Mouse (Mus musculus) regulatory T cell (primary cell): ENCODE measurements around the gene Oas1c.
"Not testable (repeated sequence)": the region's sequence is repeated elsewhere in the genome, so short reads cannot be mapped to it uniquely, and the experiment has no call there.

Source experiments
- in situ Hi-C: fragments of 300-600 bp; cut with MboI, MseI; formaldehyde crosslinking; loops from one replicate; pipeline ENCODE4 v1.15.1; 2025; ENCODE audit warnings: high pct_unique_total_duplicates

The Oas1c gene

DNA sequence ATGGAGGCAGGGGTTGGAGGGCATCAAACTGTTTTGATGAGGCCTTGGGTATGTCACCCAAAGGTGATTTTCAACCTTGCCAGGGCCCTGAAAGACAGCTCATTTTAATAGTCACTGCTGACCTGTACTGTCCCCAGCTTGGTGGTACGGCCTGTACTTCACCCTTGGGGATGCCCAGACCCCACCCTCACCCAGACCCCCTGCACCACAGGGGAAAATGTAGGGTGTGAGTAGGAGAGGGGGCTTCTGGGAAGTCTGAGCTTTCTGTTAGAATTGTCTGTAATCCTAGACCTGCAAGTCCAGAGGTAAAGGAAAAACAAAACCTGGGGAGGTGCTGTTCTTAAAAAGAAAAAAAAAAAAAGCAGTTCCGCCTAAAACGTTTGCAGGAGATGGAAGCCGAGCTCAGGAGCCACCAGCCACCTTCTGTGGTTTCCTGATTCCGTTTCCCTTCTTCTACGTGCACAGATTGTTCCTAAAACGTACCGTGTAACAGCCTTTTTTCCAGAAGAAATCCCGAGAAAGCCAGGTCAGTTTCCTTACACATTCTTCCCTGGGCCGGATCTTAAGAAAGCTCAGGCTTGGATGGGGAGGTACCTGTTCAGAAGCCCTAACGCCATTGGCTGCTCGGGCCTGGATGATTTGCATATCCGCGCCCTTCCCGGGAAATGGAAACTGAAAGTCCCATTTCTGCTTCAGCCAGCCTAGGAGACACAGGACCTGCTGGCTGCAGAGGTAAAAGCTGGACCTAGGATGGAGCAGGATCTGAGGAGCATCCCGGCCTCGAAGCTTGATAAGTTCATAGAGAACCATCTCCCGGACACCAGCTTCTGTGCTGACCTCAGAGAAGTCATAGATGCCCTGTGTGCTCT lies at the start of gene Oas1c:
Oas1c (minus strand) TSS at position 564 of the 869 bp plus-strand sequence.
- in situ Hi-C loops, result no loop called here

DNA sequence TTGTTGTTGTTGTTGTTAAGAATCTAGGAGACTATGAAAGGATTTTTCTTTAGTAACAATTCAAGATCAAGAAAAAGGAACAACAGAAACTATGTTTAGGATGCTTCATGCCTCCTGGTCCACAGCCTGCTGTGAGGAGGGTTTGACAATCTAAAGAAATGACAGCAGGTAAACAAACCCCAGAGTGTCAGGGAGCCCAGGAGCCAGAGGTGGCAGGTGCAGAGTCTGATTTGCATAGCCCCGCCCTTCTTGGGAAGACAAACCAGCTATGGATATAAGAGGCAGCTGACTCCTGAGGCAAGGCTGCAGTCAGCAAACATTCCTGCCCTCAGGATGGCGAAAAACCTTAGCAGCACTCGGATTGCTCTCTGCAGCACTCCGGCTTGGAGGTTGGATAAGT lies 48.8 kb upstream of the Oas1c start, which contains the start of gene Oas1h:
Oas1h (plus strand) TSS at position 301 of the 400 bp plus-strand sequence.
- in situ Hi-C loops, result no loop called here

DNA sequence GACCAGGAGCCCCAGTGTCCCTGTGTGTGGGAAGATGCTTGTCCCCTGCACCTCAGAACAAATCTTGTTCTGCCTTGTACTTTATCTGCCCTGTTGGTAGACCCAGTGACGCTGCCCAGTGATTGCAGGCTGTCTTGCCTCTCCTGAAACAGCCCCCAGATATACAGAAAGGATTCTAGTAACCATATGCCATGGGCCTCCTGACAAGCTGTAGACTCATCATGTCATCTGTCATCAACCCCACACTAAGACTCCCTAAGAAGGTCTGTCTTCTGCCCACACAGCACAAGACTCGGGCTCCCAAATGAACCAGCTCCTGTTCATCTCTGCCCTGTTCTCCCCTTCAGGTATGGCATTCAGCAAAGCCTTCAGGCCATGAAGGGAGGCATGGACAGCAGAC lies 46.9 kb upstream of the Oas1c start:
- in situ Hi-C loops, result no loop called here

DNA sequence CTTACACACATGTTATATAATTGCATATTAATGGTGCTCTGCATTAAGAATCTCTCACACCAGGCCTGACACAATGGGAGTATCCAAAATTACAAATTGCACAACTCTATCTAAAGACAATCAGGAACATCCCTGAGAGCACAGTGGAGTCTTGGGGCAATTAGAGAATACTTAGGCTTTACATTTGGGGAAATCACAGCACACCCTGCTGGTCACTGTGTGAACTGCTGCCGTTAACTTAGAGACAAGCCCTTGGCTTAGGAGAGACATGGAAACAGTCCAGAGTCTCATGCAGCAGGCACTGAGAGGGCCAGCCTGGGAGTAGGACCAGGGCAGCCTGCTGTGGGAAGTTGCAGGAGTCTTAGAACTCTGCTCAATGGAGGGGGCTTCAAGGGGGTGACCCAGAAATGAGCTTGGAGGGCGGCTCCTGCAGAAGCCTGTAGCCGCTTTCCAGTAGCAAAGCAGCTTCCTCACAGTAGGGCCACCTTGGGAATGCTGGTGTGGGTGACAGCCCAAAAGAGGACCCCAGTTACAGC lies 37.4 kb upstream of the Oas1c start:
- in situ Hi-C loops, result no loop called here

DNA sequence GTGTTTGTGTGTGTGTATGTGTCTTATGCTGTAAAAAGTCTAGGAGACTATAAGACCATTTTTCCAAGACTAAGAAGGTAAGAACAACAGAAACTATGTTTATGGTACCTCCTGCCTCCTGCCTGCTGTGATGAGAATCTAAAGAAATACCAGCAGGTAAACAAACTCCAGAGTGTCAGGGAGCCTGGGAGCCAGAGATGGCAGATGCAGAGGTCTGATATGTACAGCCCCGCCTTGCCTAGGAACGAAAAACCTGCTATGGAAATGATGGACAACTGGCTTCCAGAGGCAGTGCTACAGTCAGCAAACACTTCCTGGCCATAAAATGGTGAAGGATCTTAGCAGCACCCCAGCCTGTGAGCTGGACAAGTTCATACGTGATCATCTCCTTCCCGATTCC lies 34.8 kb upstream of the Oas1c start, which contains the start of gene Oas1f:
Oas1f (plus strand) TSS at position 301 of the 400 bp plus-strand sequence.
- in situ Hi-C loops, result no loop called here

DNA sequence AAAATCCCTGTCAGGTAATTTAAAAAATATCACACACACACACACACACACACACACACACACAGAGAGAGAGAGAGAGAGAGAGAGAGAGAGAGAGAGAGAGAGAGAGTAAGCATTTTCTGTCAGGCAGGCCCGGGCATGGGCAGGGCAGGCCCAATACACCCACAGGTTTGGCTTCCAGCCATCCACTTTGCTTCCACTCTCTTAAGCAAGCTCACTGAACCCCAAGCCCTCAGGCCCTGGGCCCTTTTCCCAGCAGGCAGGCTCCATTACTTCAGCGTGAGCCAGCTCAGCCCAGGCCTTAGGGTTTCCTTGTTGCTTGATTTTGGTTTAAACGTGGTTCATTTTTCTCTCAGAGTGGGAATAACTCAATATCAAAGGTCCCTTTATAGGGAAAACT lies 32.4 kb upstream of the Oas1c start:
- in situ Hi-C loops, result loop anchor here (5.0 kb wide), 1 partner anchor 42 kb away; no protein-coding TSS in a partner anchor

DNA sequence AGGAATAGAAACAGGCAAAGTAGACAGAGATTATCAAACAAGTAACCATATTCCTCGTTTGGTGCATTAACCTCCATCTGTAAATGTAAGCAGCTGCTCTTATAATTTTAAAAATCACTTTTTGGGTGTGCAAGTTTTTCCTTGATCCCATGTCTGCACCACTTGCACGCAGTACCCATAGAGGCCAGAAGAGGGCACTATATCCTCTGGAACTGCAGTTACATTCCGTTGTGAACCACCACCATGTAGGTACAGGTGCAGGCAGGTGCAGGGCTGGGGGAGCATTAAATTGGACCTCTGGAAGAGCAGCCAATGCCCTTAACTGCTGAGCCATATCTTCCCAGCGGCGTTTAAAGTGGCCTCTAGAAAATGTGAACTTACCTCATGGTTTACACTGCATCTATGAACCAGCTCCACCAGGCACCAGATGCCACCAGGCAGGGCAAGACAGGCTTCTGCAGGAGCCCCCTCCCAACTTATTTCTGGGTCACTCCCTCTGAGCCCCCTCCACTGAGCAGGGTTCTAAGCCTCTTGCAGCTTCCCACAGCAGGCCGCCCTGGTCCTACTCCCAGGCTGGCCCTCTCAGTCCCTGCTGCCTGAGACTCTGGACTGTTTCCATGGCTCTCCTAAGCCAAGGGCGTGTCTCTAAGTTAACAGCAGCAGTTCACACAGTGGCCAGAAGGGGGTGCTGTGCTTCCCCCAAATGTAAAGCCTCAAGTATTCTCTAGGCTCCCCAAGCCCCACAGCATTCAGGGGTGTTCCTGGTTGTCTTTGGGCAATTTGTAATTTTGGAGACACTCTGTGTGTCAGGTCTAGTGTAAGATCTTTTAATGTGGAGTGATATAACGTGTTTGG lies 24.6 kb upstream of the Oas1c start:
- in situ Hi-C loops, result no loop called here

DNA sequence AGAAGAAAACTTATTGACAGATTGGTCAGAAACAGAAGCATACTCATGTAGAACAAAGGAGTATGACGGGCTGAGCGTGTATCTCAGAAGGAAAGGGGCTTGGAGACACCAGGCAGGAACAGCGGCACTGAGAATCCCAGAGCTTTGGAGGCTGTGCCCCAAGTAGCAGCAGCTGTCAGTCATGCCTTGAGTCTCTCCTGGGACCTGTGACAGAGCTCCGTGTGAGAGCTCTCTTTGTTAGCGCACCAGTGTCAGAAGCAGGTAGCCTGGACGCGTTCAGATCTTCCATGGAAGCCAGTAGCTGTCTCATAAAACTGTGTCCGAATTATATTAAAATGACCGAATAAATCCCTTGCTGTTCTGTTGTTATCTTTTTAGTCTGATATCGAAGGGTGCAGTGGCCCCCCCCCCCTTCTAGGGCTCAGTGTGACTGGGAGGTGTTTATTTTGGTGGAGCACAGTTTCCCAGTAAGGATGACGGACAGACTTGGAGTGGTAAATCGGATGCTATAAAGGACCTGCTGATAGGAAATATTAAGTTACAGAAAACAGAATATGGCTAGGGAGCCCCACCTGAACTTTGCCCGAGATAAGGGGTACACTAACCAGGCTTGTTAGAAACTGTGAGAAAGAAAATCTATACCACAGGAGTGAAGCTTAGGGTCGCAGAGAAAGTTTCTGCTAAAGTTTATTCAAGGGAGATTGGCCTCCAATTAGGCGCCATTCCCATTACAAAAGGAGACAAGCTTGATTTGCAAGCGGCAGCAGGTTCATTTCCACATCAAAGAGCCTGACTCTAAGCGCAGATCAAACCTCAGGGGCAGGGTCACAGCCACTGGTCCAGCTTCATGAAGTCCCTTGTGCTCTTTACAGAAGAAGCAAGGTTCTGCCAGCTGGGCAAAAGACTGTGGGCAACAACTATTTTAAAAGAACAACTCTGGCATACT lies 21.3 kb upstream of the Oas1c start:
- in situ Hi-C loops, result no loop called here

DNA sequence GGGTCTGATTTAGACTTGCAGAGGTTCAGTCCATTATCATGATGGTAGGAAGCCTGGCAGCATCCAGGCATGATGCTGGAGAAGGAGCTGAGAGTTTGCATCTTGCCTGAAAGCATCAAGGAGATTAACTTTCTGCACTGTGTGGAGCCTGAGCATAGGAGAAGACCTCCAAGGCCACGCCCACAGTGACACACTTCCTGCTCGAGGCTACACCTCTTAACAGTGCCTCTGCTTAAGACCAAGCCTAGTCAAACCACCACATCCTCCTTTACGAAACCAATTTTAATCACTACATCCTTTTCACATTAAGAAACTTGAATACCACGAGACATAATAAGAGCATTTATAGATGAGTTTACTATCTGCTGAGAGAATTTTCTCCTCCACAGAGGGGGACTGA lies 18.7 kb upstream of the Oas1c start:
- in situ Hi-C loops, result no loop called here

DNA sequence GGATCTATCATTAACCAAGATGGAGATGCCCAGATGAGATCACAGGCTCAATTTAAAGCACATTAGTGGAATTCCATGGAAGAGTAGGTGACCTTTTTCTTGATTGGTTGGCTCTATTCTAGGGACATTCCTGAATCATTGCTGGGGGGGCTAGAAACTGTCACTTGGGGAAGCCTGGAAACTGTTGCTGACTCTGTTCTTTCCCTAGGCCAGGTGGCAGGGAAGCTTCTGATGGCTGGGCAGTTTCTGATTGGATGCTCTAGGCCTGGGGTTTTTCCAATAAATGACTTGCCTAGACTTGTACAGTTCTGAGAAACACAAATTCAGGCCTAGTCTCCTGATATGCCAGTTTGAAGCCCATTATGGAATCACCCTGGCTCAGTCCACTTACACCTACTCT lies 6.7 kb upstream of the Oas1c start:
- in situ Hi-C loops, result no loop called here

DNA sequence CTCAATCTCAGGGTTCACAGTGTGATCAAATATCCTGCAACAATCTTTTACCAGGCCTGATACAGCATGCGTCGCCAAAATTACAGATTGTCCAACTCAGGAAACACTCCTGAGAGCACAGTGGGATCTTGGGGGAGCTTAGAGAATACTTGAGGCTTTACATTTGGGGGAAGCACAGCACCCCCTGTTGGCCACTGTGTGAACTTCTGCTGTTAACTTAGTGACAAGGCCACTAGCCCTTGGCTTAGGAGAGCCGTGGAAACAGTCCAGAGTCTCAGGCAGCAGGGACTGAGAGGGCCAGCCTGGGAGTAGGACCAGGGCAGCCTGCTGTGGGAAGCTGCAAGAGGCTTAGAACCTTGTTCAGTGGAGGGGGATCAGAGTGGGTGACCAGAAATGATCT lies 3.6 kb upstream of the Oas1c start:
- in situ Hi-C loops, result no loop called here

DNA sequence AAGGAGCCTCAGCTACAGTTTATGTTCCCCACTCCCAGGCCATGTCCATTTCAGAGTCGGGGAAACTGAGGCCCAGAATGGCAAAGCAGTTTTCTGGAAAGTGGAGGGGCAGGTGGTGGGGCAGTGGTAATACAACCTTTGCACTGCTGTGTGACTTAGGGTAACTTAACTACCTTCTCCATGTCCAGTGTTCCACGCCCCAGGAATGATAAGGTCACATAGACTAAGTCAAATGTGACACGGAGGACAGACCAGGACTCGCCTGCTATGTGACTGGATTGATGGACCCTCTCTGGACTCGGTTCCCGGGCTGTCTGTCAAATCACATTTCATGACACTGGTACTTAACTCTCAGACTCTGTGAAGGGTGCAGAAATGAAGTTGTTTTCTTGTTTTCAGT lies 709 bp upstream of the Oas1c start:
- in situ Hi-C loops, result no loop called here

DNA sequence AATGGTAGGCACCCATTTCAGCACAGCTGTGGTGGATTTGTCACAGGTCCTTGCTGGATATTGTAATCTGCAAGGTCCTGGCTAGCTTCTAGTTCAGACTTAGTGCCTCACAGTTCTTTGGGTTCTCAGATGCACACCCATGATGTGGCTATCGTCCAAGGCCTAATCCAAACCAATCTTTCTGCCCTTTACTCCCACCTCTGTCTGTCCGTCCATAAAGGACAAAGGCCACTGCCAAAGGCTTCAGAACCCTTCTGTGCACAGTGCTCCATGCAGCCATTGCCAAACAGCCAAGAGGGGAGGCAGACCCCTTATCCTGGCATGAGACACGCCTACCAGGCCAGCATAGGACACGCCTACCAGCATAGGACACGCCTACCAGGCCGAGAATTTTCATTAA lies 3.1 kb downstream of the Oas1c start:
- in situ Hi-C loops, result no loop called here

DNA sequence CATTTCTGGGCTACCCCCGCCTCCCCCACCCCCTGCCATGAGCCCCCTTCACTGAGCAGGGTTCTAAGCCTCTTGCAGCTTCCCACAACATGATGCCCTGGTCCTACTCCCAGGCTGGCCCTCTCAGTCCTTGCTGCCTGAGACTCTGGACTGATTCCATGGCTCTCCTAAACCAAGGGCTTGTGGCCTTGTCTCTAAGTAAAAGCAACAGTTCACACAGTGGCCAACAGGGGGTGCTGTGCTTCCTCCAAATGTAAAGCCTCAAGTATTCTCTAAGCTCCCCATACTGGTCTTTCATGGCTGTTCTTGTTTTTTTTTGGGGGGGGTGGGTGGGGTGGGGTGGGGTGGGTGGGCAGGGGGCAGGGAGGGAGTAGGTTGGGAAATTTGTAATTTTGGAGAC lies 5.9 kb downstream of the Oas1c start:
- in situ Hi-C loops, result no loop called here

DNA sequence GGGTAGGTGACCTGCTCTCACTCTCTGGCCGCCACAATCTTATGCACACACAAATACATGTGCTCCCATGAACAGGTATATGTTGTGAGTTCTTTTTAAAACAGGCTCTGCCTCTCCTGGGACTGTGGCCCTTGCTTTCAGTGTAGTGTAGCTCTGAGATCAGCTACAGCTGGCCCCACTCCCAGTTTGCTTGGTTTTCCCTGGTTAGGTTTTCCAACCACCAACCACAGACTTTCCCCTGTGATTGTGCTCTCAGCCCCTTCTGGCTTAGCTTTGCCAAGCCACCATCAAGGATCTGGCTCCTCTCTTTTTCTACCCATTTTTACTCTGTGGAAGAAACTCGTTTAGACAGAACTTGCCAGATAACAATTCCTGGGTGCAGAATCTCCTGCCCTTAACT lies 8.7 kb downstream of the Oas1c start:
- in situ Hi-C loops, result loop anchor here (5.0 kb wide), 1 partner anchor 39 kb away; no protein-coding TSS in a partner anchor

DNA sequence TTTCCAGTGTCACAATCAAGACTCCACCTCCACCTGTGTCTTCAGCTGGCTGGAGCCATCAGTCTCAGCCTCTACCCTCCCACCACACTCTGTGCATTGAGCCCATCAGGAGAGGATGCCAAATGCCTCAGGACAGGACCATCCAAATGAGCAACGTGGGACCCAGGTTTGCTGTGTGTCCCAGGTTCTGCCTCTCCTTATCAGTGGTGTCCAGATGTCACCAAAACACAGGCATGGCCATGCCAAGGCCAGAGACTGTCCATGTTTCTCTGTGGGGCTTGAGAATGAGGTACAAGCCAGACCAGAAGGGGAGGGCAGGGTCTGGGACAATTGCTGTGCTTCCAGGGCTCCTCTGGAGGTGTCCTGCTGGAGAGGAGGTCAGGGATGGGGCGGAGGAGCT lies 13.4 kb downstream of the Oas1c start:
- in situ Hi-C loops, result not testable (repeated sequence)

DNA sequence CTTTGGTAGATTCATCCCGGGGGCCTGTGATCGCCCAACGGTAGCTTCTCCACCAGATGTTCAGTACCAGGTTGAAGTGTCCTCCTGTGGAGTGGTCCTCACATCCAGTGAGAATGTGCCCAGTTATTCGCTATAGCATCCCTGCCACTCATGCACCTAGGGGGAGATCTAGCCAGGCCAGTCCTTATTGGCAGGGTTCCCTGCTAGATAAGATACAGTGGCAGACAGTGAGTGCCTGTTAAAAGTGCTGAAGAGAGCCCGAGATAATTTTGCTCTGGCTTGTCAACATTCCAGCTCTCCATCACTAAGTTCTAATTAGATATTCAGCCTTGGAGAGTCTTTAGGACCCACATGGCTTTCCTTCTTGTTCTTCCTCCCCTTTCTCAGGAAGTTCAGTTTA lies 14.2 kb downstream of the Oas1c start:
- in situ Hi-C loops, result not testable (repeated sequence)

DNA sequence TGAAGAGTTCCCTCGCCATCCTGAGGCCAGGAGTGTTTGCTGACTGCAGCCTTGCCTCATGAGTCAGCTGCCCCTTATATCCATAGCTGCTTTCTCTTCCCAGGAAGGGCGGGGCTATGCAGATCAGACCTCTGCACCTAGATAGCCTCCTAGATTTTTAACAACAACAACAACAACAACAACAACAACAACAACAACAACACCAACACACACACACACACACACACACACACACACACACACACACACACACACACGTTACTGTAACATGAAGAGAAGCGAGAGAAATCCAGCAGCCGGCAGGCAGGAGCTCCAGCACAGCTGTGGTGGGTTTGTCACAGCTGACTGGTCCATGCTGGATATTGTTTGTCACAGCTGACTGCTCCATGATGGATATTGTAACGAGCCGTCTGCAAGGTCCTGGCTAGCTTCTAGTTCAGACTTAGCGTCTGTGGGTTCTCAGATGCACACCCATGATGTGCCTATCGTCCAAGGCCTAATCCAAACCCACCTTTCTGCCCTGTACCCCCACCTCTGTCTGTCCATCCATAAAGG lies 16.8 kb downstream of the Oas1c start, which contains the start of gene Oas1e:
Oas1e (minus strand) TSS at position 51 of the 555 bp plus-strand sequence.
- in situ Hi-C loops, result not testable (repeated sequence)

DNA sequence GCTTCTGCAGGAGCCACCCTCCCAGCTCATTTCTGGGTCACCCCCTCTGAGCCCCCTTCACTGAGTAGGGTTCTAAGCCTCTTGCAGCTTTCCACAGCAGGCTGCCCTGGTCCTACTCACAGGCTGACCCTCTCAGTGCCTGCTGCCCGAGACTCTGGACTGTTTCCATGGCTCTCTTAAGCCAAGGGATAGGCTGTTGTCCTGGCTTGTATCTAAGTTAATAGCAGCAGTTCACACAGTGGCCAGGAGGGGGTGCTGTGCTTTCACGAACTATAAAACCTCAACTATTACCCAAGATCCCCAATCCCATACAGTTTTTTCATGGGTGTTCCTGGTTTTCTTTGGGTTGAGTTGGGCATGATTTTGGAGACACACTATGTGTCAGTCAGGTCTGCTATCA lies 19.3 kb downstream of the Oas1c start:
- in situ Hi-C loops, result no loop called here

DNA sequence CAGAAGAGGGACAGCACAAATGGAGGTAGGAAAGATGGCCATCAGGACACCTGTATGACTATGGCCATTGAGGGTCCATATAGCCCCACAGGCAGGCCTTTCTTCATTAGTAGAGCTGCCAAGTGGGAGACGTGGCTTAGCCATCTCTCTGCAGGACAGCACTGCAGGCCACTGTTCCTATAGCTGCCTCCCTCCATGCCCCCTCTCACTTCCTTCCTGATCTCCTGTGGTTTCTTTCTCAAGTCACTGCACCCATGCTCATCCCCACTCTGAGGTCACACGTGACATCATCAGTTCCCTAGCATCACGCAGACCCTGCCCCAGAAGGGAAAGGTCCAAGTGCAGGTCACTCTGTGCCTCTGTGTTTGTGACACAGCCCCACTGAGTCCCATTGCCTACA lies 25.3 kb downstream of the Oas1c start:
- in situ Hi-C loops, result no loop called here

DNA sequence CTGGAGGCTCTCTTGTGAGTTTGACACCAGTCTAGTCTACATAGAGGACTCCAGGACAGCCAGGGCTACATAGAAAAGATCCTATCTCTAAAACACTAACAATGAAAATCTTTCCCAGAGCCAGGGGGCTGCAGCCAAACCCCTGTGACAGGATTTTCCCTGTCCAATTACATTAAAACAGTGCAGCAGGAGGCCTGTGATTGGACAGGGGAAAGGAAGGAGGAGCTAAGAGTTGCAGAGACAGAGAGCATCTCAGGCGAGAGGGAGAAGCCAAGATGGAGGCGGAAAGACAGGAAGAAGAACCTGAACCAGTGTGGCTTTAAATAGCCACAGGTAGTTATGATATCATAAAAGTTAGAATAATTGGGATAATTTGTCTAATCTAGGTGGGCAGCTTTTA lies 29.9 kb downstream of the Oas1c start:
- in situ Hi-C loops, result no loop called here
